Mouse (Mus musculus) pancreas, adult 10 weeks (tissue): ENCODE results near the gene Mucl3. TPM values are rescaled to one million over a fixed set of nuclear protein-coding genes. Genes with fewer than 3 reads are reported as not detected.

ENCODE experiments used
- polyA plus RNA-seq: library from polyadenylated mRNA; stranded (reverse); fragments of 350-450 nt; fragmentation: Illumina TruSeq; extraction: RNeasy Lipid Tissue Mini Kit (QIAGEN cat#74804); gene quantifications from one replicate; pipeline ENCODE4 v1.2.3, GENCODE M21; 2015; ENCODE audit warnings: low read depth, low replicate concordance; ENCODE audit not compliant: insufficient read depth

Mucl3 gene
- polyA plus RNA-seq, result not detected

GRCm38 (mm10) chr17:35643609-35644236 is at the start of gene Mucl3:
TSS of gene Mucl3 (minus strand) at chr17:35643695.

DNA sequence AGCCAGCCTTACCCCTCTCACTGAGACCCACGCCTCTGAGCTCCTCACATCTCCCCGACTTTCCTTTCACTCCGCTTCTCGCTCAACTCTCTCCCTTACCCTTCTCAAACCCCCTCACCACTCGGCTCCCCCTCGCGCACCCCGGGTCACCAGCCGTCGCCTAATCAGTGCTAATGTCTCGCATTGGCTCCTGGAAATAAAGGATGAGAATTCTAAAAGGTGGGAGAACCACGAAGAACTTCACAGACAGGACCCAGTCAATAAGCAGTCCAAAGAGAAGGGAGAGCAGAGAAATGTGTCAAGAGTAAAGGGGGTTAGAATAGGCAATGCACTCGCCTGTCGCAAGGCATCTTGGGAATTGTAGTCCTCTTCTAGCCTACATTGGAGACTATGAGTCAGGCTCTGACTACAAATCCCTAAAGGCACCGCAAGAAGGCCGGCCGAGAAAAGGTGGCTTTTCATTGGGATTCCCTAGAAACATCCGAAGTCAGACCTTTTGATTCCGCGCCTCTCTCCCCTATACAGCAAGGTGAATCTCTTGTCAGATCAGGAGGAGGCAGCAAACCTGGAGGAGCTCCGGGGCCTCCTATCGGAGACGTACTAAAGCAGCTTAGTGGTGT is 30.0 kb upstream of the Mucl3 start, which contains the start of gene Gtf2h4:
Gene Gtf2h4 (minus strand): TSS at position 324 of the 620 bp plus-strand sequence.

GRCm38 (mm10) chr17:35667334-35668065 is 24.0 kb upstream of the Mucl3 start, which contains the start of gene Vars2:
TSS of gene Vars2 (minus strand) at chr17:35667592.

GRCm38 (mm10) chr17:35626537-35626936 is 17.0 kb downstream of the Mucl3 start, which contains the start of gene Gm9573:
TSS of gene Gm9573 (minus strand) at chr17:35626637.

DNA sequence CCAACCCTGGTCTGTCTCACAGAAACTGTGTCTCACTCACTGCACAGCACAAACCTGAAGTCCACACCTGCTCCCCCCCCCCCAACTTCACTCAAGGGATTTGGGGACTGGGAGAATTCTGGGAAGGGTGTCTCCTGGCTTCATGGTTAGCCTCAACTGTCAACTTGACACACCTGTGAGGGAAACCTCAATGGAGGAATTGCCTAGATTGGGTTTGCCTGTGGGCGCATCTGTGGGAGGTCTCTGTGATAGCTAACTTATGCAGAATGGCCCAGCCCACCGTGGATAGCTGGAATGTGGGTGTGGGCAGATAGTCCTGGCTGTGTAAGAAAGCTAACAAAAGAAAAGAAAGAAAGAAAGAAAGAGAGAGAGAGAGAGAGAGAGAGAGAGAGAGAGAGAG is 42.2 kb downstream of the Mucl3 start, which contains the start of gene Sfta2:
Gene Sfta2 (plus strand): TSS at position 301 of the 400 bp plus-strand sequence.

Other genes starting within 250 kb of the Mucl3 start
- gene H2-Q6, start 218.8 kb downstream of the Mucl3 start, polyA plus RNA-seq, result 6.3 TPM
- gene H2-Q7, start 204.5 kb downstream of the Mucl3 start, polyA plus RNA-seq, result 8.5 TPM
- 0.96 TPM for gene H2-Q10, start 173.6 kb downstream of the Mucl3 start, polyA plus RNA-seq
- not detected for gene Pou5f1, start 137.7 kb downstream of the Mucl3 start, polyA plus RNA-seq
- gene Tcf19, start 126.9 kb downstream of the Mucl3 start, polyA plus RNA-seq, result 1.3 TPM
- 3.6 TPM for gene Cchcr1, start 126.6 kb downstream of the Mucl3 start, polyA plus RNA-seq
- not detected for gene Psors1c2, start 110.5 kb downstream of the Mucl3 start, polyA plus RNA-seq
- gene Cdsn, start 91.6 kb downstream of the Mucl3 start, polyA plus RNA-seq, result not detected
- gene 2300002M23Rik, start 76.2 kb downstream of the Mucl3 start, polyA plus RNA-seq, result not detected
- gene Sfta2, start 42.1 kb downstream of the Mucl3 start, polyA plus RNA-seq, result not detected
- not detected for gene Gm9573, start 17.1 kb downstream of the Mucl3 start, polyA plus RNA-seq
- gene Vars2, start 23.9 kb upstream of the Mucl3 start, polyA plus RNA-seq, result 5.8 TPM
- gene Gtf2h4, start 30.0 kb upstream of the Mucl3 start, polyA plus RNA-seq, result 4.2 TPM
- 10.7 TPM for gene Ddr1, start 60.9 kb upstream of the Mucl3 start, polyA plus RNA-seq
- gene Ier3, start 178.0 kb upstream of the Mucl3 start, polyA plus RNA-seq, result 6.9 TPM
- gene Flot1, start 179.5 kb upstream of the Mucl3 start, polyA plus RNA-seq, result 16.0 TPM
- gene Tubb5, start 194.6 kb upstream of the Mucl3 start, polyA plus RNA-seq, result 29.3 TPM
- 2.3 TPM for gene Mdc1, start 197.8 kb upstream of the Mucl3 start, polyA plus RNA-seq
- 0.76 TPM for gene Nrm, start 217.6 kb upstream of the Mucl3 start, polyA plus RNA-seq
- gene Ppp1r18, start 221.9 kb upstream of the Mucl3 start, polyA plus RNA-seq, result 9.8 TPM
- gene Dhx16, start 236.1 kb upstream of the Mucl3 start, polyA plus RNA-seq, result 72.9 TPM